Comparison of ENCODE assay signal across 10 mouse cellular contexts in genomic region chr1:104241605-104242004, GRCm38 (mm10).
"Had no signal": no experiment of that assay in that cellular context is flagged by ENCODE, and none has a peak within 500 bp of the region (broad histone marks: within the 10 kb centered on the region; RNA-seq: fewer than 3 reads in every experiment).

No protein-coding gene starts in this region.

- DNase-seq: kidney, adult 2 months; kidney, postnatal 14 days; layer of hippocampus, postnatal 36 days; lung, embryonic 14.5 days; lung, postnatal 10 days; lung, postnatal 4 days; midbrain, embryonic 14.5 days; spleen, adult 18-20 months; thymus, adult 2 months; thymus, postnatal 25 days had no signal
